Mouse (Mus musculus): Measurements from ENCODE around the gene Proser2. TPM values are rescaled to one million over a fixed set of nuclear protein-coding genes. Genes with fewer than 3 reads are reported as not detected.

Proser2 gene
- 9.0 and 10.4 TPM in 2 replicates for polyA plus RNA-seq (2015; fragmentation: Nextera tagmentation; extraction: Ambion mirVana)

GRCm38 (mm10) chr2:6129555-6130355 lies at the start of gene Proser2:
Gene Proser2 (minus strand): TSS chr2:6130211.
- Histone ChIP-seq H3K27me3 (replicated peaks; ENCODE audit: control insufficient read depth, insufficient read depth, low read length) (no peaks in the 10 kb centered on the region), H3K36me3 (ENCODE audit: control insufficient read depth, insufficient read depth) (no peaks in the 10 kb centered on the region), H3K4me1 (replicated peaks; ENCODE audit: control insufficient read depth, insufficient read depth, low read length) (no peaks in the 10 kb centered on the region), H3K4me2 (replicated peaks; ENCODE audit: low read depth) (peak within 1 kb of the TSS; percentile 82), H3K27ac (ENCODE audit: low read depth, low read length) (peak within 1 kb of the TSS; percentile 50; the same call in 1 of the 2 replicates), H3K9ac (ENCODE audit: low read depth, low read length) (peak within 1 kb of the TSS; percentile 60), H3K9me3 (ENCODE audit: control insufficient read depth) (no peaks in the 10 kb centered on the region), H3K4me3 (ENCODE audit: low read depth, low read length) (peak within 1 kb of the TSS; percentile 74)
- WGBS: under 1% methylated on average over 83 of the region's 83 CpGs
- peak; percentile 97 for ATAC-seq
- TF ChIP-seq CTCF (IDR thresholded peaks at IDR 0.05; ENCODE audit: low read depth): no peak

- ATAC-seq: no peak
These were observed 49.7 kb upstream of the Proser2 start for GRCm38 (mm10) chr2:6179749-6180117.

GRCm38 (mm10) chr2:6178901-6179748 lies 49.1 kb upstream of the Proser2 start:
- WGBS: 76% methylated on average over 16 of the region's 16 CpGs
- TF ChIP-seq CTCF (IDR thresholded peaks at IDR 0.05; ENCODE audit: low read depth): no peak
- H3K9ac ChIP-seq (ENCODE audit: low read depth, low read length): no peak overlapping the region
- ATAC-seq: no peak
- H3K27me3 ChIP-seq (replicated peaks; ENCODE audit: control insufficient read depth, insufficient read depth, low read length): no peaks in the 10 kb centered on the region
- no peak overlapping the region for H3K4me2 ChIP-seq (replicated peaks; ENCODE audit: low read depth)
- H3K36me3 ChIP-seq (ENCODE audit: control insufficient read depth, insufficient read depth): no peaks in the 10 kb centered on the region
- no peaks in the 10 kb centered on the region for H3K4me1 ChIP-seq (replicated peaks; ENCODE audit: control insufficient read depth, insufficient read depth, low read length)
- H3K27ac ChIP-seq (ENCODE audit: low read depth, low read length): no peak overlapping the region
- H3K4me3 ChIP-seq (ENCODE audit: low read depth, low read length): no peak overlapping the region
- H3K9me3 ChIP-seq (ENCODE audit: control insufficient read depth): no peaks in the 10 kb centered on the region

More at GRCm38 (mm10) chr2:6179749-6180117, 49.7 kb upstream of the Proser2 start:
- Histone ChIP-seq H3K4me3 (ENCODE audit: low read depth, low read length) (no peak overlapping the region), H3K9me3 (ENCODE audit: control insufficient read depth) (no peaks in the 10 kb centered on the region), H3K4me2 (replicated peaks; ENCODE audit: low read depth) (no peak overlapping the region), H3K36me3 (ENCODE audit: control insufficient read depth, insufficient read depth) (no peaks in the 10 kb centered on the region), H3K4me1 (replicated peaks; ENCODE audit: control insufficient read depth, insufficient read depth, low read length) (no peaks in the 10 kb centered on the region), H3K9ac (ENCODE audit: low read depth, low read length) (no peak overlapping the region), H3K27me3 (replicated peaks; ENCODE audit: control insufficient read depth, insufficient read depth, low read length) (no peaks in the 10 kb centered on the region), H3K27ac (ENCODE audit: low read depth, low read length) (no peak overlapping the region)
- no peak for TF ChIP-seq CTCF (IDR thresholded peaks at IDR 0.05; ENCODE audit: low read depth)
- WGBS: 89% methylated on average over 1 of the region's 1 CpGs

GRCm38 (mm10) chr2:6173013-6173412 lies 43.0 kb upstream of the Proser2 start:
- Histone ChIP-seq H3K36me3 (ENCODE audit: control insufficient read depth, insufficient read depth) (no peaks in the 10 kb centered on the region), H3K4me1 (replicated peaks; ENCODE audit: control insufficient read depth, insufficient read depth, low read length) (no peaks in the 10 kb centered on the region), H3K9me3 (ENCODE audit: control insufficient read depth) (no peaks in the 10 kb centered on the region), H3K27me3 (replicated peaks; ENCODE audit: control insufficient read depth, insufficient read depth, low read length) (no peaks in the 10 kb centered on the region), H3K4me2 (replicated peaks; ENCODE audit: low read depth) (no peak overlapping the region), H3K4me3 (ENCODE audit: low read depth, low read length) (no peak overlapping the region), H3K27ac (ENCODE audit: low read depth, low read length) (no peak overlapping the region), H3K9ac (ENCODE audit: low read depth, low read length) (no peak overlapping the region)
- ATAC-seq: no peak
- WGBS: 43% methylated on average over 3 of the region's 3 CpGs
- TF ChIP-seq CTCF (IDR thresholded peaks at IDR 0.05; ENCODE audit: low read depth): no peak

- no peak for TF ChIP-seq CTCF (IDR thresholded peaks at IDR 0.05; ENCODE audit: low read depth)
- Histone ChIP-seq H3K9ac (ENCODE audit: low read depth, low read length) (no peak overlapping the region), H3K4me2 (replicated peaks; ENCODE audit: low read depth) (no peak overlapping the region)
These were observed 38.5 kb upstream of the Proser2 start for GRCm38 (mm10) chr2:6168560-6168959.

More at GRCm38 (mm10) chr2:6168560-6168959, 38.5 kb upstream of the Proser2 start:
- Histone ChIP-seq H3K27ac (ENCODE audit: low read depth, low read length) (no peak overlapping the region), H3K4me3 (ENCODE audit: low read depth, low read length) (no peak overlapping the region), H3K4me1 (replicated peaks; ENCODE audit: control insufficient read depth, insufficient read depth, low read length) (peaks cover 3% of the 10 kb centered on the region; the same call in 1 of the 2 replicates), H3K9me3 (ENCODE audit: control insufficient read depth) (no peaks in the 10 kb centered on the region), H3K27me3 (replicated peaks; ENCODE audit: control insufficient read depth, insufficient read depth, low read length) (no peaks in the 10 kb centered on the region), H3K36me3 (ENCODE audit: control insufficient read depth, insufficient read depth) (no peaks in the 10 kb centered on the region)
- WGBS: 85% methylated on average over 2 of the region's 2 CpGs
- no peak for ATAC-seq

All from intestine, postnatal 0 days (tissue).